Mouse (Mus musculus) myocyte (in vitro differentiated cells): Measurements from ENCODE around the gene Fmn2. TPM values are rescaled to one million over a fixed set of nuclear protein-coding genes. Genes with fewer than 3 reads are reported as not detected.

Experiments
- H3K27me3 ChIP-seq: one replicate; pipeline ENCODE4 v1.6.1; 2011; ENCODE audit not compliant: control insufficient read depth, insufficient read depth, insufficient read length
- H3K36me3 ChIP-seq: one replicate; pipeline ENCODE4 v1.6.1; 2011; ENCODE audit not compliant: control insufficient read depth, insufficient read depth
- H3K4me2 ChIP-seq: one replicate; pipeline ENCODE4 v1.6.1; 2011; ENCODE audit warnings: low read depth, control low read depth
- H3K4me3 ChIP-seq: one replicate; pipeline ENCODE4 v1.5.1; 2011; ENCODE audit warnings: mild to moderate bottlenecking, control low read depth, moderate library complexity
- H3K79me2 ChIP-seq: one replicate; pipeline ENCODE4 v1.6.1; 2011; ENCODE audit not compliant: control insufficient read depth, insufficient read depth
- H3ac ChIP-seq: one replicate; pipeline ENCODE4 v1.6.1; 2011; ENCODE audit not compliant: control insufficient read depth, insufficient read length
- CEBPB ChIP-seq: IDR thresholded peaks from 2 replicates; pipeline ENCODE4 v1.6.1; 2011; ENCODE audit warnings: mild to moderate bottlenecking, moderate library complexity; ENCODE audit not compliant: poor library complexity, insufficient read depth, severe bottlenecking
- E2F4 ChIP-seq: IDR thresholded peaks from one replicate; pipeline ENCODE4 v1.6.1; 2011; ENCODE audit warnings: mild to moderate bottlenecking, control low read depth, moderate library complexity; ENCODE audit not compliant: insufficient read depth
- MAX ChIP-seq: IDR thresholded peaks from one replicate; pipeline ENCODE4 v1.6.1; 2011; ENCODE audit warnings: low read depth, mild to moderate bottlenecking, control low read depth
- MYOD1 ChIP-seq, 3 experiments: IDR thresholded peaks; one replicate each; pipeline ENCODE4 v1.6.1; 2011; ENCODE audit warnings: control low read depth in 2 of 3, low read depth in 2 of 3, mild to moderate bottlenecking in 2 of 3, moderate library complexity in 1 of 3; ENCODE audit not compliant: insufficient read length in 2 of 3, control insufficient read depth in 1 of 3
- MYOG ChIP-seq, 3 experiments: IDR thresholded peaks; one replicate each; pipeline ENCODE4 v1.6.1; 2011; ENCODE audit warnings: control low read depth in 2 of 3, low read depth in 2 of 3, mild to moderate bottlenecking in 2 of 3; ENCODE audit not compliant: insufficient read length in 2 of 3, control insufficient read depth in 1 of 3, insufficient read depth in 1 of 3
- POLR2A ChIP-seq: IDR thresholded peaks from one replicate; pipeline ENCODE4 v1.6.1; 2011; ENCODE audit warnings: low read depth, mild to moderate bottlenecking, control low read depth, moderate library complexity; ENCODE audit not compliant: insufficient read length
- POLR2AphosphoS2 ChIP-seq: IDR thresholded peaks from one replicate; pipeline ENCODE4 v1.6.1; 2011; ENCODE audit warnings: low read depth, control low read depth; ENCODE audit not compliant: insufficient read length
- REST ChIP-seq: IDR thresholded peaks from one replicate; pipeline ENCODE4 v1.6.1; 2011; ENCODE audit warnings: mild to moderate bottlenecking, control low read depth, moderate library complexity; ENCODE audit not compliant: insufficient read depth, insufficient read length
- SRF ChIP-seq: IDR thresholded peaks from one replicate; pipeline ENCODE4 v1.6.1; 2011; ENCODE audit warnings: low read depth; ENCODE audit not compliant: control insufficient read depth, insufficient read length
- TCF12 ChIP-seq: IDR thresholded peaks from one replicate; pipeline ENCODE4 v1.6.1; 2011; ENCODE audit warnings: mild to moderate bottlenecking, control low read depth; ENCODE audit not compliant: poor library complexity, insufficient read depth, severe bottlenecking
- TCF3 ChIP-seq: IDR thresholded peaks from one replicate; pipeline ENCODE4 v1.6.1; 2011; ENCODE audit warnings: low read depth, control low read depth; ENCODE audit not compliant: insufficient read length
- USF1 ChIP-seq: IDR thresholded peaks from one replicate; pipeline ENCODE4 v1.6.1; 2011; ENCODE audit warnings: low read depth, mild to moderate bottlenecking, control low read depth, moderate library complexity
- polyA plus RNA-seq: library from polyadenylated mRNA; unstranded; fragments of >200 nt; fragmentation: generic; extraction: Trizol; gene quantifications from one replicate; pipeline ENCODE4 v1.2.1, GENCODE M21; 2012; ENCODE audit warnings: missing spikeins

The Fmn2 gene
- polyA plus RNA-seq, 1 experiment = not detected

DNA sequence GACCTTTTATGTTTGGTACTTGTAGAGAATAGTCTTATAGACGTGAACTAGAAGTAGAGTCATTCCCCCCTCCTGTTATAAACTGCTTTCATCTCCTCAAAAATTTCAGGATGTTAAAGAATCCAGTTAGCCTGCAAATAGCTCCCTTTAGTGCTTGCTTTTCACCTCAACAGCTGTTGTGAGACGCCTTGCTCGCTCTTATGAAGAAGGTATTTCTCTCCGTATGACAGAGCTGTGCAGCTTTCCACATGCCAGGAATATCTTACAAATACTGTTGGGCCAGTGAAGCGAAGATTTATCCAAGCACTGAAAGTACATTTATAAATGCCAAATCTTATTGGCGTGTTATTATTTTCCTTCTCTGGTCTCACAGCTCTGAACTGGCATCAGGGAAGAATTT lies 257.7 kb downstream of the Fmn2 start:
- TF ChIP-seq POLR2AphosphoS2 (no peak), E2F4 (no peak), POLR2A (no peak), MYOG (IDR thresholded peaks at IDR 0.05; ENCODE audit: control insufficient read depth in 1 of 3, insufficient read depth in 1 of 3, insufficient read length in 2 of 3, low read depth in 2 of 3) (no peak), MYOD1 (IDR thresholded peaks at IDR 0.05; ENCODE audit: control insufficient read depth in 1 of 3, insufficient read length in 2 of 3, low read depth in 2 of 3) (no peak), REST (no peak), MAX (no peak), TCF12 (no peak), SRF (no peak), USF1 (no peak), CEBPB (no peak), TCF3 (no peak)
- H3K79me2 ChIP-seq = no peaks in the 10 kb centered on the region
- H3ac ChIP-seq = no peak overlapping the region
- no peak overlapping the region for H3K4me3 ChIP-seq
- H3K27me3 ChIP-seq = no peaks in the 10 kb centered on the region
- H3K36me3 ChIP-seq = no peaks in the 10 kb centered on the region
- no peak overlapping the region for H3K4me2 ChIP-seq

DNA sequence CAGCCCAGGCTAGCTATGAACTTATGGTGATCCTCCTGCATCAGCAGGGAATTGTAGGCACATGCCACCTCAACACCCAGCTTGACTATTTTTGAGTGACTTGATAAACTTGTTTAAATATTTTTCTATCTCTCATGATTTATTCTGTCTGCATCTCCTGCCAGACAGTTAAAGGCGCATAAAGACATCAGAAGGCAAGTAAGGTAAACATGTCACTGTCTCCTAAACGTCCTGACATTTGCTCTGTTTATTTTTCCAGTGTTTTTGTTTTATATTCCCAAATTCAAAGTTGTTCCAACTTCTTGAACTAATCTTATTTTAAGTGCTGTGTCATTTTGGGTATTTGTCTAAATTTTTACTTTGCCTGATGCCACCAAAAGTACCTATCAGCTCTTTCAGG lies 264.1 kb downstream of the Fmn2 start:
- Histone ChIP-seq H3K27me3 (no peaks in the 10 kb centered on the region), H3K4me3 (no peak overlapping the region), H3K4me2 (no peak overlapping the region), H3K36me3 (no peaks in the 10 kb centered on the region), H3K79me2 (no peaks in the 10 kb centered on the region), H3ac (no peak overlapping the region)
- TF ChIP-seq POLR2A (no peak), MAX (no peak), REST (no peak), E2F4 (no peak), TCF3 (no peak), SRF (no peak), POLR2AphosphoS2 (no peak), CEBPB (no peak), MYOG (IDR thresholded peaks at IDR 0.05; ENCODE audit: control insufficient read depth in 1 of 3, insufficient read depth in 1 of 3, insufficient read length in 2 of 3, low read depth in 2 of 3) (no peak), TCF12 (no peak), USF1 (no peak), MYOD1 (IDR thresholded peaks at IDR 0.05; ENCODE audit: control insufficient read depth in 1 of 3, insufficient read length in 2 of 3, low read depth in 2 of 3) (no peak)

DNA sequence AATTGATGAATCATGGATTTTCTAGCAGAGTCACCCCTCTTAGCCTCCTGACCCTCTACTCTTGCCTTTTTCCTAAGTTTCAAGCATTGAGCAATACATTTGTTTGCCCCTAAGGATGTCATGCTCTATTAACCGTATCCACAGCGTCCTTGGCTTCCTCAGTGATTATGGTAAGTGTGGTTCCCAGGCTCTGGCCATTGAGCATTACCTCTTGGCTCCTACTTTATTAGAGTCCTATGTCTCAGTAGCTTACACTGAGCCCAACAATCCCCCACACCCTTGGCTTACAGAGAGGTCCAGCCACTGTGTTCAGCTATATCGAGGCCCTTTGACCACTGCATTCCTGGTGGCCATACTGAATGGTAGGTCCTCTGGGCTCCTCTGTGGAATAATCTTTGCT lies 265.2 kb downstream of the Fmn2 start:
- Histone ChIP-seq H3K36me3 (no peaks in the 10 kb centered on the region), H3K79me2 (no peaks in the 10 kb centered on the region), H3K27me3 (no peaks in the 10 kb centered on the region), H3ac (no peak overlapping the region), H3K4me2 (no peak overlapping the region), H3K4me3 (no peak overlapping the region)
- TF ChIP-seq TCF12 = no peak
- no peak for TF ChIP-seq SRF
- no peak for TF ChIP-seq E2F4
- TF ChIP-seq POLR2A = no peak
- TF ChIP-seq MYOD1 (IDR thresholded peaks at IDR 0.05; ENCODE audit: control insufficient read depth in 1 of 3, insufficient read length in 2 of 3, low read depth in 2 of 3) = no peak
- no peak for TF ChIP-seq USF1
- no peak for TF ChIP-seq MYOG (IDR thresholded peaks at IDR 0.05; ENCODE audit: control insufficient read depth in 1 of 3, insufficient read depth in 1 of 3, insufficient read length in 2 of 3, low read depth in 2 of 3)
- no peak for TF ChIP-seq REST
- no peak for TF ChIP-seq TCF3
- no peak for TF ChIP-seq CEBPB
- TF ChIP-seq POLR2AphosphoS2 = no peak
- TF ChIP-seq MAX = no peak

DNA sequence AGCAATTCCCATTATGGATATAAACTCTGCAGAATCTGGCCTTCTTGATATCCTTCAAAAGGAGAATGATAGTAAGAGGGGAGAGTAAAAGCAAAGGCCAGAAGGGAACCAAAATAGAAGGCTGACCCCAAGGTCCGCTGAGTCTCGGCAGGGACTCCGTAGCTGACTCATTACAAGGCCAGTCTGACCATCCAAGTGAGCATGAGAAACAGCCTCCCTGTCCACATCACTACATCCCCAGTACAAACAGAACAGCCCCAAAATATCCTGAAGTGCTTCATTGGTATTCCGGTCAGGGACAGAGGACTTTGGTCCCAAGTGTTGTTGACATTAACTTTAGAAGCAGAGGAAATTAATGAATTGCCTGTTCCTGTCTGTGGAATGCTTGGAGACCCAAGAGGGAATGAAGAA lies 270.3 kb downstream of the Fmn2 start:
- no peaks in the 10 kb centered on the region for H3K36me3 ChIP-seq
- no peaks in the 10 kb centered on the region for H3K27me3 ChIP-seq
- H3ac ChIP-seq = no peak overlapping the region
- no peak overlapping the region for H3K4me3 ChIP-seq
- no peaks in the 10 kb centered on the region for H3K79me2 ChIP-seq
- TF ChIP-seq POLR2AphosphoS2 = no peak
- no peak for TF ChIP-seq TCF12
- no peak for TF ChIP-seq MYOD1 (IDR thresholded peaks at IDR 0.05; ENCODE audit: control insufficient read depth in 1 of 3, insufficient read length in 2 of 3, low read depth in 2 of 3)
- TF ChIP-seq E2F4 = no peak
- no peak for TF ChIP-seq SRF
- TF ChIP-seq POLR2A = no peak
- no peak for TF ChIP-seq MAX
- no peak for TF ChIP-seq MYOG (IDR thresholded peaks at IDR 0.05; ENCODE audit: control insufficient read depth in 1 of 3, insufficient read depth in 1 of 3, insufficient read length in 2 of 3, low read depth in 2 of 3)
- no peak for TF ChIP-seq REST
- no peak for TF ChIP-seq CEBPB
- TF ChIP-seq USF1 = no peak
- TF ChIP-seq TCF3 = no peak
- H3K4me2 ChIP-seq = no peak overlapping the region

DNA sequence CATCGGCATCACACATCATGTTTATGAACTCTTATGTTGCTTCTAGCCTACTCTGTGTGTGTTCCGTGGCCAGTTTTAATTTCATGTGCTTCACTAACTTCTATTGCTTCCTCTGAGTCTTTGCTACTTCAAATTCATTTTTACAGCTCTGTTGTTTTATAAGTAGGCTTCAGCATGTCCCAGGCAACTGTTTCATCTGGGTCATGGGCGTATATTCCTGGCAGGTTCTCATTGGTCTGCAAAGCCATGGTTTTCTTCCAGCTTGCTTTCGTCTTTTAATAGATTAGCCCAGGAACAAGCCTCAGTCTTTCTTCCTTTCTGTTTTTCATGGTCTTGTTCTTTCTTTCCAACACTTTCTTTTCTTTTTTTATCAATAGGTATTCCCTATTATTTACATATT lies 279.4 kb downstream of the Fmn2 start:
- no peaks in the 10 kb centered on the region for H3K79me2 ChIP-seq
- no peak overlapping the region for H3ac ChIP-seq
- H3K36me3 ChIP-seq = no peaks in the 10 kb centered on the region
- TF ChIP-seq TCF3 = no peak
- TF ChIP-seq POLR2AphosphoS2 = no peak
- TF ChIP-seq MYOG (IDR thresholded peaks at IDR 0.05; ENCODE audit: control insufficient read depth in 1 of 3, insufficient read depth in 1 of 3, insufficient read length in 2 of 3, low read depth in 2 of 3) = no peak
- TF ChIP-seq SRF = no peak
- TF ChIP-seq TCF12 = no peak
- TF ChIP-seq POLR2A = no peak
- no peak for TF ChIP-seq CEBPB
- TF ChIP-seq MAX = no peak
- TF ChIP-seq REST = no peak
- TF ChIP-seq MYOD1 (IDR thresholded peaks at IDR 0.05; ENCODE audit: control insufficient read depth in 1 of 3, insufficient read length in 2 of 3, low read depth in 2 of 3) = no peak
- TF ChIP-seq E2F4 = no peak
- TF ChIP-seq USF1 = no peak
- no peak overlapping the region for H3K4me3 ChIP-seq
- no peaks in the 10 kb centered on the region for H3K27me3 ChIP-seq
- no peak overlapping the region for H3K4me2 ChIP-seq
